Mouse (Mus musculus): ENCODE results near the gene Dnajb13.

DNA sequence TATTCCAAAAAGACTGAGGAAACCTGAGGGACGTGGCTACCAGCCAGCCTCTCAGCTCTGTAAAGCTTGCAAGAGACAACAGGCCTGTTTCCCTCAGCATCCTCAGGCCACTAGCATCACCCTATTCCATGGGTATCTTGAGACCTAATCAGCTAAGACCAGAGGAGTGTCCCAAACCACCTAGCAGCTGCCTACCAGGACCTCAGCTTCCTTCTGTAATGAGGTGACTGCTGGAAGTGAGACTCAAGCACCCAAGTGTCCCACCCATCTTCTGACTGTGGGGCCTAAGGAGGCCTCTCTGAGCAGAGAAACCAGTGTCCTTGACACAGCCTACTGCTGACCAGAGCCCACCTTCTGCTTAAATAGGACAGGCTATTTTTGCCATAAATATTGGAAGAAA is 45.3 kb downstream of the Dnajb13 start:
- no peak for TF ChIP-seq ZKSCAN1 (IDR thresholded peaks at IDR 0.05; ENCODE audit: low read depth, low read length)
- no peak for TF ChIP-seq POLR2A (IDR thresholded peaks at IDR 0.05; ENCODE audit: control insufficient read depth in 1 of 2, insufficient read depth in 1 of 2, low read depth in 1 of 2, low read length in 2 of 2, poor library complexity in 1 of 2)
- no peak for TF ChIP-seq MYB (IDR thresholded peaks at IDR 0.05; ENCODE audit: low read depth, low read length)
- no peak for TF ChIP-seq CTCF (IDR thresholded peaks at IDR 0.05 in 2 of 3, conservative IDR thresholded peaks at IDR 0.05 in 1 of 3; ENCODE audit: control insufficient read depth in 1 of 3, insufficient read depth in 1 of 3, low read depth in 2 of 3, low read length in 3 of 3, poor library complexity in 1 of 3, severe bottlenecking in 1 of 3)
- TF ChIP-seq USF2 (IDR thresholded peaks at IDR 0.05; ENCODE audit: borderline replicate concordance in 1 of 2, insufficient read depth in 1 of 2, low read depth in 1 of 2, low read length in 2 of 2), result no peak

Data from MEL (cell line).